Mouse (Mus musculus) G1E (cell line): ENCODE data around the gene Atg101.
"Not testable (repeated sequence)": the region's sequence is repeated elsewhere in the genome, so short reads cannot be mapped to it uniquely, and the experiment has no call there.

Experiments used
- CTCF ChIP-seq: IDR thresholded peaks from 2 replicates; pipeline ENCODE4 v1.5.1; 2012; ENCODE audit warnings: low read depth, low read length, inconsistent platforms, mixed read lengths
- GATA1 ChIP-seq: IDR thresholded peaks from 2 replicates; pipeline ENCODE4 v1.6.1; 2012; ENCODE audit warnings: borderline replicate concordance, low read length, inconsistent platforms, mixed read lengths
- POLR2AphosphoS5 ChIP-seq: IDR thresholded peaks from 2 replicates; pipeline ENCODE4 v1.6.1; 2012; ENCODE audit warnings: low read depth, low read length, inconsistent platforms; ENCODE audit not compliant: insufficient replicate concordance

DNA sequence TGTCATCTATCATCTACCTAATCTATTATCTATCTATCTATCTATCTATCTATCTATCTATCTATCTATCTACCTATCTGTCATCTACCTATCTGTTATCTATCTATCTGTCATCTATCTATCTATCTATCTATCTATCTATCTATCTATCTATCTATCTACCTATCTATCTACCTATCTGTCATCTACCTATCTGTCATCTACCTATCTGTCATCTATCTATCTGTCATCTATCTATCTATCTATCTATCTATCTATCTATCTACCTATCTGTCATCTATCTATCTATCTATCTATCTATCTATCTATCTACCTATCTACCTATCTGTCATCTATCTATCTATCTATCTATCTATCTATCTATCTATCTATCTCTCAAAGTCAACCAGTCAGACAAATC, 40.3 kb downstream of the Atg101 start:
- TF ChIP-seq CTCF, GATA1, POLR2AphosphoS5: not testable (repeated sequence)
